Mouse (Mus musculus): ENCODE measurements around the gene Anapc5.

The Anapc5 gene

DNA sequence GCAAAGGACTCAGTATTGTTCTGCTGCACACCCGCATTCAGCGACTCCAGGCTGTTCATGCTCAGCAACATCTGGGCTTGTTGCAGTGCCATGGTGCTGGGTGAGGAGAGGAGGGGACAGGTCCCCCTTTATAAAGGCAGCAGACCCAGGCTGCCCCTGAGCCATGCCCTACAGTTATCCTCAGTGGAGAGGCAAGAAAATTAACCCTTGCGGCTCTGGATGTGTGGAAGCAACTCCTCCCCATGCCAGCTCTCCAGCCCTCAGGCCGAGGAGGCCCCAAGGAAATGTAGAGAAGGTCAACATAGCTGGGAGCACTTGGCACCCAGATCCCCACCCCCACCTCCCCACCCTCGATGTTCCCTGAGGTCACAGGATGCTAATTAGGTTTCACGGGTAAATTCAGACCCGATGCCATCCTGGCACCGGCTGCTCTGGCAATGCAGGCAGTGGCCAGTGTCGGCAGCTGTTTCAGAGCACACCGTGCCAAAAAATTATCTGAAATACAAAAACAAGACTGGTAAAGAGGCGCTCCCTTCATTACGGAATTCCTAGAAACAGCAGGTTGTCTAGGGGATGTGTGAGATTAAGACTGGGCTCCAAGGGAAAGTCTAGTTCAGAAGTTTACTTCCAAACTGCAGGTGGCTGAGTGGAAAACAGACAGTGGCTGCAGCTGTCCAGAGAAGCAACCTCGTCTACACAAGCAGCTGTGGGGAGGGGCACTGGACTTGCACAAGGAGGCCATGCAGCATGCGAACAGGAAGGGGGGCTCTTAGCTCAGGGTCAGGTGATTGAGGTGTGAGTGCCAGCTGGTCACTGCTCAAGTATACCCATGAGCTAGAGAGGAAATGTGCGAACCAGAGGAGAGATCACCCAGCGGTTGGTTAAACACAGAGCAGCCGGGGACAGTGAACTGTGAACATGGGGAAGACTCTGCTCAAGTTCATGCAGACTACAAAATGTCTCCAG is 21.5 kb downstream of the Anapc5 start:
- no peak for DNase-seq

DNA sequence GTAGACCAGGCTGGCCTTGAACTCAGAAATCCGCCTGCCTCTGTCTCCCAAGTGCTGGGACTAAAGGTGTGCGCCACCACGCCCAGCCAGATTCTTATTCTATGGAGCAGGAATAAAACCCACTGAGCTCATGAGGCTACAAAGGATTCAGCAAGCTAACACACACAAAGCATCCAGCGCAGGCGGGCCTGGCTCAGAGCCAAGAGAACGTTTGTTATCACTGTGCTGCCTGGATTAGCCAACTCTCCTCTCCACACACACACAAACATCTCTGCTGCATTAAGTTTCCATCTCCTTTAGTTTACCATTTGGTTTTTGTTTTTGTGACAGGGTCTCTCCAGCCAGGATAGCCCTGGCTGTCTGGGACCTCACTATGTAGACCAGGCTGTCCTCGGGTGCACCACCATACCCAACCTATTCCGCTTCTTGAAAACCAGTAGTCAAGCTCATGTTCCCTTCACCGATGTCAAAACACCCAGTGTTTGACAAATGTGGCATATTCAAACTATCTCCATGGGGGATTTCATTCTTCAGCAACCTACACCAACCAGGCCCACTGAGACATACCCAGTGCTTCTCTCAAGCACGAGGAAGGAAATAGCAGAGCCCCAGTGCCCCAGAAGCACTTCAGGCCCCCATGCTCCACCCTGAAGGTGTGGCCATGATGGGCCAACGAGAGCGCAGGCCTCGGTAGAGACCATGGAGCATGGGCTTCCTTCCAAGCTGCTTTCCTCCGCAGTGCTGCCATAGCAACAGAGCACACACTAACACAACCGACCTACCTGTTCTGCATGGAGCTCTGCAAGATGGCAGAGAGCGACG is 22.4 kb downstream of the Anapc5 start:
- no peak for DNase-seq

DNA sequence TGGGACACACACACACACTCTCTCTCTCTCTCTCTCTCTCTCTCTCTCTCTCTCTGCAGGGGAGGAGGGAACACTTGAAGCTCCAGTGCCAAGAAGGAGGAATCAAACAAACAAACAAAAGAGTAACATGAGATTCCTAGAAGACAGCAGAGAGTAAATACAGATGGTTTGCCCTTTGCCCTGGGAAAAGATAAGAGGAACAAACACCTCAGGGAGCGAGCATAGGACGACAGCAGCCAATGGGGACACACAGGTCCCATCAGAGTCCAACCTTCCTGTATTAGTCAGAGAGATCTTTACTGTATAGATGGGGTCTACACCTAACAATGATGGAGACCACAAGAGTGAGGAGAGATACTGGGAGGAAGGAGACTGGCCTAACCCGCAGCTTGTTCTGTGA is 23.3 kb downstream of the Anapc5 start:
- no peak for DNase-seq

DNA sequence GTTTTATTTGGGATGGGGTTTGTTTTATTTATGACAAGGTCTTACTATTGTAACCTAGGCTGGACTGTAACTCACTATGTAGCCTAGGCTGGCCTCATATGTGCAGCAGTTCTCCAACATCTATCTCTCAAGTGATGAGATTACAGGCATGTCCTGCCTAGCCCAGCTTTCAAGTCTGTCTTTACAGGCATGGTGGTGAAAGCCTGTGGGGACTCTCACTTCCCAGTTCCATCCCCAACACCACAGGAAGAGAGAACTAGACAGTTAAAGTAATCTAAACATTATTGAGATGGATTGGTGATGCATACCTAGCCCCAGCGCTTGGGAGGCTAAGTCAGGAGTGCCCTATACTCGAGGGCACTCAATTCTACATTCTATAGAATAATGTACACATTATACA is 32.4 kb downstream of the Anapc5 start:
- DNase-seq: no peak

DNA sequence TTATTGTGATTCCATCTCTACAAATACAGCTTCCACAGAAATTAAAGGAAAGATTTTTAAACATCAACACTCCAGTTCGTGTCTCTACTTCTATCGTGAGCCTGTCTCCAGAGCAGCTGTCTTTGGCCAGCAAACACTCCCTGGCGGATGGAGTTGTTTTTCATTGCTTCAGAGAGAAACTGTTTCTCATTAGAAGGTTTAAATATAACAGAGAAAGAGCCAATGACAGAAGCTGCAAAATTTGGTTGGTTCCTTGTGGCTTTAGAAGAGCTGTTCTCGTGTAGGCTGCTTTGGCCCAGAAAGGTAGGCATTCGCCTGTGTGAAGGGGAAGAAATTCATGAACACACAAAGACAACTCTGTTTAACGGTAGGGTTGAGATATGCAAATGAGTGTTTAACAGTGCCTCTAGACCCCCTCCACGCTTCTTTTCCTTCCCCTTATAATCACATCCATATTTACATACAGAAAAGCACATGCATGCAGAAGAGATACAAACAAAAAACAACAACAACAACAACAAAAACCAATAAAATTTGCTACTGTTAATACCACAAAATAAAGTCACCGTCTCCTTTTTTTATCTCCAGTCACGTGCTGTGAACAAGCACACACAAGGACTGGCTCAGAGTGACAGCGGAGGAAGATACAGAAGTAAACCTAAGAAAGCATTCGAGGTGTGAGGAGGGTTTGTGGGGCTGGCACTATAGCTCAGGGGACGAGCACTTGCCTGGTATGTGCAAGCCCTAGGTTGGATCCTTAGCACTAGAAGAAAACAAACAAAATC is 34.9 kb downstream of the Anapc5 start:
- DNase-seq: no peak

DNA sequence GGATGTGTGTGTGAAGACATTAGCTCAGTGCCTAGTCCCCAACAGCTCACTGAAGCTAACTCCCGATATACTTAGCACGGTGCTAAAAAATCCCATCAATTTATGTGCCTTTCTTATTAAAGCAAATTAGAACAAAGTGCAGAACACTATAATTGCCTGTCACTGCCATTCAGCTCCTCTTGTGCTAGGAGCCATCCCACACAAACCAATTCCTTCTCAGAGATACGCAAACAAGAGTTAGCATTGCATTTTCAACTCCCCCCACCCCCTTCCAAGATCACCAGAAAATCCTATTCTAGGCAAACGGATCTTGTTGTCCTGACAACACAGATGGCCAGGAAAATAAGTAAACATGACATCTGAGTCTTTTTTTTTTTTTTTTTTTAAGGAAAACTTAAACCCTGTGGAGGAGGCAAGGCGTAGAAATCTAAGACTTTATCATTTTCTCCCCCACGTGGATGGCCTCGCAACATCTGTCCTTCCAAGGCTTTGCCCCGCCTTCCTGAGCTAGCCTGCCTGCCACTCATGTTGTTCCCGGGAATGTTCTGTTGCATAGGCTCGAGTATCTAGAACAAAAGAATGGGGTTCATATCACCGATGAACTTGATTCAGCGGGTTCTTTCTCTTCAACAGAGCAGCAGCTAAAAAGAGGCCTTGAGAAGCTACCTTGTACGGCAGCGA is 37.3 kb downstream of the Anapc5 start:
- no peak for DNase-seq

DNA sequence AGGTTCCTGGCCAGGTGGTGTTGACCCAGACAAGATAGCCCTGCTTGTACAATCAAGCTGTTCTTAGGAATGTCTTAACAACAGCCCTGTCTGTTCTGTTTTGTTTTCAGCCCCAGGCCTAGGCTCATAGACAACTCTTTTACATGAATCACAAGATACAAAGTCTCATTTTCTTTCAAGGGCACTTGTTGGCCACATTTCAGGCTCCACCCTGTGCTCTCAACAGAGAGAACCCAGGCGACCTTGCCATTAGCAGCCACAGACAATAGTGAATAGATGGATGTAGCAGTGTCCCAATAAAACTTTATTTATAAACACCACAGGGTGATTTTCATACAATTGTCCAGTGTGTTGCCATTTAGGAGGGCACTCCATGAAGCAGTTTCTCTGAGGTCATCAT is 39.1 kb downstream of the Anapc5 start:
- DNase-seq: no peak

DNA sequence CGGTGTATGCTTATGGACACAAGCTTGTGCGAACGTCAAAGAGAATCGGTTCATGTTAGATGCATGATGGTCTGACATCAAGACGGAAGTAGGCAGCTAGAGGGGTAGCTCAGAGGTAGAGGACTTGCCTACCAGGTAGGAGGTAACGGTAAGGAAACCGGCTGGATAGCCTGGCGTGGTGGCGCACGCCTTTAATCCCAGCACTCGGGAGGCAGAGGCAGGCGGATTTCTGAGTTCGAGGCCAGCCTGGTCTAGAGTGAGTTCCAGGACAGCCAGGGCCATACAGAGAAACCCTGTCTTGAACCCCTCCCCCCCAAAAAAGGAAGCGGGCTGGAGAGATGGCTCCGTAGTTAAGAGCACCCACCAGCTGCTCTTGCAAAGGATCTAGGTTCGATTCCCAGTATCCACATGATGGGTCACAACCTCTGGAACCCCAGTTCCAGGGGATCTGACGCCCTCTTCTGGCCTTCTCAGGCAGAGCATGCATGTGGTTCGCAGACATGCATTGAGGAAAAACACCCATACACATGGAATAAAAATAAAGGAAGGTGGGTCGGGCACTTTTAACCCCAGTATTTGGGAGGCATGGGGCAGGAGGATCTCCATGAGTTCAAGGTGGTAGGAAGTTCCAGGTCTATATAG is 40.2 kb downstream of the Anapc5 start:
- no peak for DNase-seq

DNA sequence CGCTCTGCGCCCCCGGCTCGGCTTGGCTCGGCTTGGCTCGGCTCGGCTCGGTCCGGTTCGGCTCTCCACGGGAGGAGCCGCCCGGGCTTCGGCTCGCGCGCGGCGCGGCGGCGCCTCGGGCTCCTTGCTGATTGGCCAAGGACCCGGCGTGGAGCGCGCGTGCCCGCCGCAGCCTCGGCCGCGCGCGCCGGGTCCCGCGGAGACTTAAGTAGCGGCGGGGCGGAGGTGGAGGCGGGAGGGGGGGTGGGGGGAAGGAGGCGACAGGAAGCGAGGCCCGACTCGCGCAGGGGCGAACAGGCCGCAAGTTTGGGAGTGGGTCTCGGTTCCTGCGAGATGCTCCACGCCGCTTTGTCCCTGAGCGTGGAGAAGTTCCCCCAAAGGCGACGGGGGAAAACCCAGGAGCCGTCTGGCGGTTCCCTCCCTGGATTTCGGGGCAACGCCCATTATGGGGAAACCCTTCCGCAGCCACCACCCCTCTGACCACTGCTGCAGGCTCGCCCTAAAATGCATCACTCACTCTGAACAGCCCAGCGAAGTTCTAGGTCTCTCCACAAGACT is 41.8 kb downstream of the Anapc5 start, which contains the start of gene Camkk2:
Gene Camkk2 (minus strand): TSS at position 133 of the 558 bp plus-strand sequence.
- DNase-seq: peak; percentile 69 to 75

DNA sequence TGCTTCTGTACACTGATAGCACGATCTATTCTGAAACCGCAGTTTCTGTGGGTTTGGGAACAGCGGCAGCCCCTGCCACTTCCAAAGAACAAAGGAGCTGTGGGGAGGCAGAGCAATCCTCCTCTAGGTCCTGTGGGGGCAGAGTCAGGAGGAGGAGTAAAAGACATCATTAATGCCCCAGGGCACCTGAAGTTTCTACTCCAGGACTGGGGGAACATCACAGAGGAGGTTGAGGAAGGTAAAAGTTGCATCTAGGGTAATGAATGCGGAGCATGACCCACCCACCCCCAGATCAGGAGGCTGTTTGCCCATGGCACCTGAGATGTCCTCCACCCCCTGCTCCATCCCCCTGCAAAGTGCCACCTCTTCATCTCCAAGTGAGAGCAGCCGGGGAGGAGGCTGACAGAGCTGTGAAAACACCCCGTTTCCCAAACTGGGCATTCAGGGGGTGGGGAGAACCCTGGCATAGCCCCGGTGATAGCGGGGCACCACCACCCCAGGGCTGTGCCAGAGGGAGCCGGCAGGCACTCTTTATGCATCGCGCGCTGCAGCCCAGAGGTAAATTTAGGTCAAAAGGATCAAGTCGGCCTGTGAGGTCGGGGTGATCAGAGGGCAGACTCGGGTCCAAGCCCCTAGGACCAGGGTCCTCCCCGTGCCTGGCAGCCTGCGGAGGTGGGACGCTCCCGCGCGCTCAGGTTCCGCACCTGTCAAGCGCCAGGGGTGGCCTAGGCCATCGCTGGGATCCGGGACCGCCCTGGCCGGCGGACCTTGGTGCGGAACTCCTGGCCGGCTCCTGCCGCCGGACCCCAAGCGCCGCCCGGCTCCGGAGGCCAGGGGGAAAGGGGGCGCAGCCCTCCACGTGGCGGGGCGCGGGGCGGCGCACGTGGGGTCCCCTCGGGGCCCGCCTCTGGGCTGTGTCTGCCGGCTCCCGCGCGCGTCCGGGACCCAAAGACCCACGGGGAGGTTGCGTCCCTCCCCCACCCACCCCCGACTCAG is 42.6 kb downstream of the Anapc5 start:
- peak; percentile 20 to 48 for DNase-seq

DNA sequence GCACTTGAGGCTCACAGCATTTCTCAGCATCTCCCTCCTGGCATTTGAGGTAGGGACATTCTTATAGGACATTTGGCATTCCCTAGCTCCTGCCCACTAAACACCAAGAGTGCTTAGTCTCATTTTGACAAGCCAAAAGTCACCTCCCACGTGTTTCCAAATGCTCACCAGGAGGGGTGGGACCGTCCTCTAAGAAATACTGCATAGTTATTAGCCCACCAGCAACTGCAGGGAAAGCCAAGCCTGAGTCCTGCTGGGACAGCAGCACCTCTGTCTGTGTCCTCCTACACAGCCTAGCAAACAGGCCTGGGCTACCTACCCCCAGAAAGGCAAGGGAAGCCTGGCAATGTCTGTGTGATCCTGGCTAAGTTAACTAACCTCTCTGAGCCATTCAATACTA is 43.8 kb downstream of the Anapc5 start:
- no peak for DNase-seq

DNA sequence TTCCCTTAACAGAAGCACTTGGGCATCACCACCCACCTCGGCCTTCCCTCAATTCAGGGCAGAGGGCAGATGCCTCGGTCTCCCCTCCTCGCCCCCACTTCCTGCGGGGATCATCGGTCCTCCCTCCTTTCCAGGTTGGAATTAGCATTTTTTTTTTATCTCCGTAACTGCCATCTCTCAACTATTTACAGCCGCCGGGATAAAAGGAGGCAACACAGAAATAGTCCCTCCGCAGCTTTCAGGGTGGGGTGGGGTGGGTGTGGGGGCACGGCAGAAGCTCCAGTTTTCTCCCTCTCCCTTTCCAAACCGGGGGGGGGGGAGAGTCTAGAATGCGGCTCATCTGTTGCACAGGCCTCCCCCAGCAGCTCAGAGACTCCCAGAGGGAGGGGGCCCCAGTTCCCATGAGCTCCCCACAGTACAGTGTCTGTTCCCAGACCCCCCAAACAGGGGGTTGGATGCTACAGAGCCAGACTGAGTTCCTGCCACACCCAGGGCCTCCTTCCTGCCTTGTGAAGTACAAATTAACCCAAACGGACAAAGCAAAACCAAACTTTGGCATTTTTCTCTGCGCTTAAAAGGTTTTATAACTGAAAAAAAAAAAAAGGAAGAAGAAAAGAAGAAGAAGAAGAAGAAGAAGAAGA is 45.4 kb downstream of the Anapc5 start:
- DNase-seq: no peak

DNA sequence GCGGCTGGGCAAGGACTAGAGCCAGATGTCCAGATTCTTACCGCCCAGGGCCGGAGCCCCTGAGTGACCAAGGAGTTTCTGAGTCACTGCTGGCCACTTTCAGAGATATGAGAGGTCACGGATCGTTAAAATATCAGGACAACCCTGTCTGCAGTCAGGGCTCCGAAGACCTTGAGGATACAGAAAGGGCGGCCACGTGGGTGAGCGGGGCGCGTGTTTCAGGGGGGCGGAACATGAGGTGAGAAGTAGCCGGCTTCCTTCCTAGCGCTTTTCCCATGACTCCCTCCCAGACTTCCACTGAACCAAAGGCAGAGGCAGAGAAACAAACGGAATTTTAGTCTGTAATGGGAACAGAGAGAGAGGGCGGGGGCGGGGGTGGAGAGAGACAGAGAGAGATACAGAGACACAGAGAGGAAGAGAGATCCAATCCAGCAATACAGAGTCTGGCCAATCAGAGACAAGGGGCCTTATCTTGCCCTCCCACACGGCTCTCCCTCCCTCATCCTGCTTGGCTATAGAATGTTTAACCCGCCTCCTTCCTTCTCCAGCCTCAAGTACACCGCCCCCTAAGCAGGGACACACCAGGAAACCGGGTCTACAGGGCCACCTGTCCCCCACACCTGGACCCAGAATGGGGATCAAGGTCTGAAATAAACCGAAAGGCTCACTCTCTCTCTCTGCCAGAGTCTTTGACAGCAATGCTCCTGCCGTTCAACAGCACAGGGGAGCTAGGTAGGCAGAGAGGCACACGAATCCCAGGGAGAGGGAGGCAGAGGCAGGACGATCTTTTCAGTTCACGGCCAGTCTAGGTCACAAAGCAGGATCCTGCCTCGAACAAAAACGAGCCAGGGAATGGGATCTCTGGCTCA is 46.2 kb downstream of the Anapc5 start:
- no peak for DNase-seq

DNA sequence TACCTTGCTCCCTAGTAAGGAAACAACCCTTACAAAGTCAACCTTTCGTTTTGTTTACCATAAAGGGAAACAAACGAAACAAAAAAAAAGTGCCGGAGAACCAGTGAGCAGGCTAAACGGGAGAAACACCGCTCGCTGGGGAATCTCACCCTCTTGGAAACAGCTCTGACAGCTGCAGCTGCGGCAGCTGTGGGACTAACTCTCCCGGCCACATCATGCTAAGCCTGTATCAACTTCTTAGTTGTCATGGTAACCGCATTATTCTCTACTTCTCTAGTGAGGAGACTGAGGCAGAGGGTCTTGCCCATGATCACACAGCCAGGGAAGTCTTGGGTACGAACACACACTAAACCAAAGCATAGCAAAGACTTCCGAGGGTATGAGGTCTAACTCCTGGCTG is 47.4 kb downstream of the Anapc5 start:
- no peak for DNase-seq

DNA sequence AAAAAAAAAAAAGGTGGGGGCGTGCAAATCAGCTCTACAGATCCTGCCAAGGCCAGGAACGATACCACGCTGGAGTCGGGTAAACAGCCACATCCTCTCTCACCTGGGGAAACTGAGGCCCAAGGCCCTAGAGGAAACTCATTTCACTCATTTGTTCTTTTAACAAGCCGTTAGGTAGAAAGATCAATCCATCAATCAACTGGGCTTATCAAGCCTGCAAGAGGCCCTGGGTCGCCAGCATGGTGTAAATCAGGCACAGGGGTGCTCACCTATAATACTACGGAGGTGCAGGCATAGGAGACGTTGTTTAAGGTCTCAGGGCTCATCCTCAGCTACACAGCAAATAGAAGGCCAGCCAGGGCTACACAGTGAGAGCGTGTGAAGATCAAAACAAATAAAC is 49.7 kb downstream of the Anapc5 start:
- no peak for DNase-seq

DNA sequence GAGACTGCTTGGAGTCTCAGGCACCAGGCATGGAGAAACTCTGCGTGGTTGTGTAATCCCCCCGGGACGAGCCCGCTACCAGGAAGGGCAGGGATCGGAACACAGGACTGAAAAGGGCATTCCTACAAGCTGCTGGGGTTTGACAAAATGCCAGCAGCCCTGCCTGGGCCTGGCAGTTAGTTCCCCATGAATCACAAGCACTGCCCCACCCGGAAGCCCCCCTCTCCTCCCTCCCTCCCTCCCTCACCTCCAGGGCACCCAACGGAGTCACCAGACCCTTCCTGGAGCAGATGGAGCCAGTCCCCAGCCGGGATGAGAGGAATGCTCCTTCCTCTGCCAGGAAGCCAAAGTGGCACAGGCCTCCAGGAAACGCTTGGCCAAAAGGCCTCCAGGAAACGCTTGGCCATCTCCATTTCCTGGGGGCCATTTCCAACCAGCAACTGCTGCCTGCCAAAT is 50.3 kb downstream of the Anapc5 start:
- peak in 1 of 2 experiments; percentile 27 for DNase-seq

DNA sequence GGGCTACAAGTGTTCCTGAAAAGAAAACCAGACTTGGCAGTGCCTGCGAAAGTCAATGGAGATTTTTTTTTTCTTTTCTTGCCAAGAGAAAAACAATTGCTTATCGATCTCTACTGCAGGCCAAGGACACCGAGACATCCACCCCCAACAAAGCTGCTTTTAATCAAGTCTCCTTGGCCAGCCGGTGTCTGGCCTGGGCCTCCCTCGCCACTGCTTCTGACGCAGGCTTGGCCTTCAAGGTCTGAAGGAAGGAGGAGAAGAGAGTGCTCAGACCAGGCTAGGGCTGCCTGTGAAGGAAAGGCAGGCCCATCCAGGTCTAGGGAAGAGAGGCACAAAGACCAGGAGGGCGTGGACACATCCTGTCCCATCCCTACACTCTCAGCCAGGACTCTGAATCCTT is 50.8 kb downstream of the Anapc5 start:
- DNase-seq: no peak

DNA sequence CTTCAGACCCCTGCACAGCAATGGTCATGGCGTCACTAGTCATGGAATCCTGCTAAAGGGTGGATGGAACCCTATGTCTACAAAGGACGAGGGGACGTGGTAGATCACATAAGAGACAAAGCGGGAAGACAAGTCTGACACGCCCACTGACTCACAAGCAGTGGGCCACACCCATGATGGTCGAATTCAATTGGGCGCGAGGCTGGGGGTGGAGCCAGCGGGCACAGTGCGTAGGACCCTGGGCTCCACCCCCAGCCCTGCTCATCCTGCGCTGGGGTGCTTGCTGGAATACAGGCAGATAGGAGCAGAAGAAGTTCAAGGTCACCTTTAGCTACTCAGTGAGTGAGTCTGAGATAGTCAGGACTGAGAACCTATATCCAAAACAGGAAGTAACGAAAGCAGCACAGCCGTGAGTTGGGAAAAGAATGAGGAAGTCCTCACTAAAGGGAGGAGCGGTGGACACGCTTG is 52.0 kb downstream of the Anapc5 start:
- DNase-seq: no peak

Data from spleen, adult 18-20 months (tissue).